Mouse (Mus musculus): ENCODE data around the gene Polr3e. TPM values are rescaled to one million over a fixed set of nuclear protein-coding genes. Genes with fewer than 3 reads are reported as not detected.

The Polr3e gene
- total and polyA plus RNA-seq, 3 experiments, result 39.1 to 50.1 TPM; not detected in 1

GRCm38 (mm10) chr7:120934716-120935115, 17.2 kb downstream of the Polr3e start:
- TF ChIP-seq RAD21 (IDR thresholded peaks at IDR 0.05; ENCODE audit: low read depth, low read length) (peak; percentile 84), USF1 (IDR thresholded peaks at IDR 0.05; ENCODE audit: low read depth, low read length) (no peak), EP300 (IDR thresholded peaks at IDR 0.05; ENCODE audit: low read depth in 1 of 2, low read length in 2 of 2) (no peak), CTCF (IDR thresholded peaks at IDR 0.05 in 2 of 3, conservative IDR thresholded peaks at IDR 0.05 in 1 of 3; ENCODE audit: control insufficient read depth in 1 of 3, insufficient read depth in 1 of 3, low read depth in 2 of 3, low read length in 3 of 3, poor library complexity in 1 of 3, severe bottlenecking in 1 of 3) (peak; percentile 73 to 88 (median 79)), JUND (IDR thresholded peaks at IDR 0.05; ENCODE audit: low read depth, low read length) (no peak), POLR2AphosphoS2 (IDR thresholded peaks at IDR 0.05; ENCODE audit: low read length) (no peak), ZKSCAN1 (IDR thresholded peaks at IDR 0.05; ENCODE audit: low read depth, low read length) (no peak), ZC3H11A (IDR thresholded peaks at IDR 0.05; ENCODE audit: low read depth, low read length) (peak; percentile 80), KAT2A (conservative IDR thresholded peaks at IDR 0.05; ENCODE audit: low read depth, low read length) (no peak), SMC3 (IDR thresholded peaks at IDR 0.05; ENCODE audit: low read depth, low read length) (peak; percentile 81), POLR2AphosphoS5 (IDR thresholded peaks at IDR 0.05; ENCODE audit: borderline replicate concordance, low read depth, low read length) (no peak), MXI1 (IDR thresholded peaks at IDR 0.05; ENCODE audit: low read depth, low read length) (no peak), HCFC1 (IDR thresholded peaks at IDR 0.05; ENCODE audit: low read depth, low read length) (no peak)
- DNase-seq (ENCODE audit: low read depth, low spot score), result peak; percentile 74

GRCm38 (mm10) chr7:120936522-120936921, 19.0 kb downstream of the Polr3e start:
- DNase-seq (ENCODE audit: low read depth, low spot score), result no peak
- peaks cover 0 to 23% of the 10 kb centered on the region in 2 experiments; a peak in 3 of 4 replicates for H3K36me3 ChIP-seq (ENCODE audit: control insufficient read depth in 1 of 2, insufficient read depth in 2 of 2, low read length in 2 of 2)
- no peak for TF ChIP-seq MYB (IDR thresholded peaks at IDR 0.05; ENCODE audit: low read depth, low read length)
- no peak for TF ChIP-seq ZMIZ1 (IDR thresholded peaks at IDR 0.05; ENCODE audit: low read depth, low read length)
- TF ChIP-seq USF2 (IDR thresholded peaks at IDR 0.05; ENCODE audit: borderline replicate concordance in 1 of 2, insufficient read depth in 1 of 2, low read depth in 1 of 2, low read length in 2 of 2), result no peak
- TF ChIP-seq ZNF384 (IDR thresholded peaks at IDR 0.05; ENCODE audit: low read depth, low read length), result no peak
- TF ChIP-seq RCOR1 (IDR thresholded peaks at IDR 0.05; ENCODE audit: low read depth, low read length), result no peak
- TF ChIP-seq POLR2AphosphoS2 (IDR thresholded peaks at IDR 0.05; ENCODE audit: low read length), result no peak
- TF ChIP-seq MEF2A (IDR thresholded peaks at IDR 0.05; ENCODE audit: extremely low read depth, insufficient replicate concordance, low read depth, low read length, poor library complexity, severe bottlenecking), result no peak
- TF ChIP-seq MAFK (IDR thresholded peaks at IDR 0.05; ENCODE audit: borderline replicate concordance, low read depth, low read length), result no peak
- TF ChIP-seq TAL1 (IDR thresholded peaks at IDR 0.05; ENCODE audit: low read length), result no peak
- no peak for TF ChIP-seq ETS1 (IDR thresholded peaks at IDR 0.05; ENCODE audit: low read depth, low read length)
- no peak for TF ChIP-seq EP300 (IDR thresholded peaks at IDR 0.05; ENCODE audit: low read depth in 1 of 2, low read length in 2 of 2)
- no peak for TF ChIP-seq POLR2AphosphoS5 (IDR thresholded peaks at IDR 0.05; ENCODE audit: borderline replicate concordance, low read depth, low read length)
- TF ChIP-seq JUND (IDR thresholded peaks at IDR 0.05; ENCODE audit: low read depth, low read length), result no peak
- TF ChIP-seq ZKSCAN1 (IDR thresholded peaks at IDR 0.05; ENCODE audit: low read depth, low read length), result no peak
- TF ChIP-seq BHLHE40 (IDR thresholded peaks at IDR 0.05; ENCODE audit: borderline replicate concordance, low read depth, low read length), result no peak

More at GRCm38 (mm10) chr7:120934716-120935115, 17.2 kb downstream of the Polr3e start:
- no peak overlapping the region for H3K4me3 ChIP-seq (ENCODE audit: control insufficient read depth in 1 of 2, insufficient read depth in 1 of 2, low read depth in 2 of 2, low read length in 2 of 2)
- H3K36me3 ChIP-seq (ENCODE audit: control insufficient read depth in 1 of 2, insufficient read depth in 2 of 2, low read length in 2 of 2), result peaks cover 0 to 22% of the 10 kb centered on the region in 2 experiments; a peak in 3 of 4 replicates
- no peaks in the 10 kb centered on the region for H3K79me2 ChIP-seq (ENCODE audit: control insufficient read depth, insufficient read depth, low read length, poor library complexity)
- no peaks in the 10 kb centered on the region for H3K27me3 ChIP-seq (ENCODE audit: control insufficient read depth in 1 of 2, insufficient read depth in 2 of 2, low read length in 2 of 2)
- peaks cover 0 to 5% of the 10 kb centered on the region in 2 experiments; a peak in 1 of 4 replicates for H3K4me1 ChIP-seq (ENCODE audit: control insufficient read depth in 1 of 2, insufficient read depth in 2 of 2, low read length in 2 of 2)
- H3K9me3 ChIP-seq (replicated peaks; ENCODE audit: insufficient read depth, low read length), result no peaks in the 10 kb centered on the region
- H3K9ac ChIP-seq (ENCODE audit: control insufficient read depth, low read depth, low read length, poor library complexity, severe bottlenecking), result no peak overlapping the region
- no peak overlapping the region for H3K27ac ChIP-seq (ENCODE audit: control insufficient read depth, low read depth, low read length)

More at GRCm38 (mm10) chr7:120936522-120936921, 19.0 kb downstream of the Polr3e start:
- Histone ChIP-seq H3K9ac (ENCODE audit: control insufficient read depth, low read depth, low read length, poor library complexity, severe bottlenecking) (no peak overlapping the region), H3K27ac (ENCODE audit: control insufficient read depth, low read depth, low read length) (no peak overlapping the region), H3K4me1 (ENCODE audit: control insufficient read depth in 1 of 2, insufficient read depth in 2 of 2, low read length in 2 of 2) (peaks cover 0 to 5% of the 10 kb centered on the region in 2 experiments; a peak in 1 of 4 replicates), H3K9me3 (replicated peaks; ENCODE audit: insufficient read depth, low read length) (no peaks in the 10 kb centered on the region), H3K79me2 (ENCODE audit: control insufficient read depth, insufficient read depth, low read length, poor library complexity) (no peaks in the 10 kb centered on the region), H3K4me3 (ENCODE audit: control insufficient read depth in 1 of 2, insufficient read depth in 1 of 2, low read depth in 2 of 2, low read length in 2 of 2) (no peak overlapping the region), H3K27me3 (ENCODE audit: control insufficient read depth in 1 of 2, insufficient read depth in 2 of 2, low read length in 2 of 2) (no peaks in the 10 kb centered on the region)

All from MEL (cell line).